Mouse (Mus musculus) ovary, postnatal 36 days (tissue): ENCODE measurements at regions not wholly inside any gene's neighbourhood (a gene's known extent, or its start where the extent isn't known, plus 50 kb on each side); places are given as distances from the start of the nearest gene placed in this dataset.
A peak's percentile ranks its signal among the peaks of the same experiment; 100 is the strongest.

Experiments used
- DNase-seq: peaks from one replicate; pipeline ENCODE4 v3.0.0; 2022; ENCODE audit warnings: low spot score, mixed read lengths

- DNase-seq: no peak
Observed at GRCm38 (mm10) chr10:96724436-96725175, 107.8 kb downstream of the Btg1 start.

- DNase-seq: no peak
Observed at GRCm38 (mm10) chr10:96726801-96727780, 110.3 kb downstream of the Btg1 start.

DNA sequence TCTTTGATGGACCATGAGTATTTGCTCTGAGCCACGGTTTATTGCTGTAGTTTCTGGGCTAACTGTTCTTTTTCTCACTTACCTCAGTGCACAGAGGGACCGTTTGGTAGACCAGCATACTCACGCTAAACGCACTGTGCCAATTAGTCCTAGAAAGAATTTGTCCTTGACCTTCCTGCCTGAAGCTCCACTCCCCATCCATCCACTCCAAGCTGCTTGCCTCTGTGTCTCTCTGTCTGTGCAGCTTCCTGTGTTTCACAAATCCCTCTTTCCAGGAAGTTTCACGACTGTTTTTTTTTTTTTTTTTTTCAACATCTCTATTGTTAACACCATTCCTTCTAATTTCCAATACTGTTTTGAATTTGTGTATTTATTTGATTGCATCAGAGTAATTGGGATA is 116.8 kb downstream of the Btg1 start:
- no peak for DNase-seq

DNA sequence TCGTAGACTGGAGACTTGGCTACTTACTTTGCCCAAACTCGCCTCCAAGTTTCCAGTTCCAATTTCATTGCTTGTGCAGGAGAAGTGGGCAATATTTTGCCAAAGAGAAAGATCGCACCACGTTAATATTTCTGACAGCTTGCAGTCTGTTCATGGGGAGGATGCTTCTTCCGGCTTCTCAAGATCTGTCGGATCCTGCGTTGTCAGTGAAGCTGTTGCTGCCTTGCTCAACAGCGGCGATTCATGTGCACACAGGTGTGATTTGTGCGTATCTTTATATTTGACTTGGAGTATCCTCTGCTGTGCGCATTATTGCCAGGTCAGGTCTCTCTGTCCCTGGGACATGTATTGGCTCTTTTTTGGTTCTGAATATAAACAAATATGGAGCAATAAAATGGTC is 118.3 kb downstream of the Btg1 start:
- DNase-seq: no peak

GRCm38 (mm10) chr10:96735885-96736628 is 119.3 kb downstream of the Btg1 start:
- DNase-seq: no peak

DNA sequence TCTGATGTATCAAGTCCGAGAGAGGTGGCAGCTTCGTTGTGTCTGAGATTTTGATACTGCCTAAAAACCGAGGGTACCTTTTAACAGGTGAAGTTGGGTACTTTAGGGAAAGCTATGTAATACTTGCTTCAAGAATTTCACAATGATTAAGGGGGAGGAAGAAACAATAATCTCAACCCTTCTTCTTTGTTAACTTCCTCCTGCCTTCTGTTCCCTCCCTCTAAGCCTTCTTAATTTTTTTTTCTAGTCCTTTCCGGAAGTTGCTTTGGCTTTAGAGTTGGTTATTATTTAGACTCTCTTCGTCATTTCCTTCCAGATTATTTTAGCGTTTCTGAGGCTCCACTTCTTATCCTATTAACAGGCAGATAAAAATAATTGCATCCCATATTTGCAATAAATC is 121.2 kb downstream of the Btg1 start:
- DNase-seq: no peak

GRCm38 (mm10) chr10:96738606-96739005 is 121.8 kb downstream of the Btg1 start:
- no peak for DNase-seq

DNA sequence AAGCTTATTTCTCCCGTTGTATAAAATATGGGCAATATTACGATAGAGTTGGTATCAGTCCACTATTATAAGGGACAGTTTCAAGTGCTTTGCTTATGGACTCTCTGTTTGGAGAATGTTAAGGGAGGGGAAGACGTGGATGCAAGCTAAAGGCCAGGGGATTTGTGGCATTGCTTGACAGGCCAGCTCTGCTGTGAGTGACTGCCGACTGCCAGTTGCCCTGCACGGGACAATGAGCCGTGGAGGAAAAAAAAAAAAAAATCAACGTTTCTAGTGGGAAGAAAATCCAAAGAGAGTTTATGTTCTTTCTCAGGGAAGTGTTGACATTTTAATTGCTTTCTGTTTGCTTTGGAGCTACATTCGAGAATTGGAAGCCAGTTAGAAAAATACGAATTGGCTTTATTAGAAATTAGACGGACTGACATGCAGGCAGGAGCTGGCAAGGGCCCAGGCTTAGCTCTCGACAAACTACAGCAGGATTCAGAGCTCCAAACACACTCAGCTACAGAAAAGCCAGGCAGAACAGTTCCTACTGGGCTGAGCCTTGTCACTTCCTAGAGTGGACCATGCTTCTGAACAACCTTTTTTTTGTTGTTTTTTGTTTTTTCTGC is 127.5 kb downstream of the Btg1 start:
- DNase-seq: no peak

DNA sequence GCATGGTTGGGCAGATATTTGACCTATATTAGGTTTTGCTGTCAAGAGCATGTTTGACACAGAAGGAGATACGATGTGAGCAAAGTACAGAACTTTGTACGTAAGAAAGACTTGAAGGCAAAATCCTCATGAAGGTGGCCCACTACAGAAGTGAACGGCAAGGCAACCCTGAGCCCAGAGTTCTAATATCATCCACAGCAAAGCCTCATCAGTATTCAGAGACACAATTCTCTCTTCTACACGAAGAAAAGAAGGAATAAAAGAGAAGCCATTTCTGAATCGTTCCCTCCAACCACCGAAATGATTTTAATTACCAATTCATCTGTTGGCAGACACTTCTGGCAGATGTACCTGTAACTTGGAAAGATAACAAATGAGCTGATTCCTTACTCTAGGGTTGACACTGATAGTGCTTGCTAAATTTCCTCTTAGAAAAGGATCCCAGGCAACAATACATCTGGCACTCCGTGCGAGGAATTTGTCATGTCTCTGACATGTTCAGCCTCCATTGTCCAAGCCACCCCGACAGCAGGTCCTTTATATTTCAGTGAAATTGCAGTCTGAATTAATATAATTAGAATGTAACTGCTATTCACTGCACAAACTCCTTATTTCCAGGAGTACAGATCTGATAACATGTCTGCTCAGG is 130.3 kb downstream of the Btg1 start:
- DNase-seq: no peak

- DNase-seq: no peak
Observed at GRCm38 (mm10) chr10:96750861-96751260, 134.1 kb downstream of the Btg1 start.

DNA sequence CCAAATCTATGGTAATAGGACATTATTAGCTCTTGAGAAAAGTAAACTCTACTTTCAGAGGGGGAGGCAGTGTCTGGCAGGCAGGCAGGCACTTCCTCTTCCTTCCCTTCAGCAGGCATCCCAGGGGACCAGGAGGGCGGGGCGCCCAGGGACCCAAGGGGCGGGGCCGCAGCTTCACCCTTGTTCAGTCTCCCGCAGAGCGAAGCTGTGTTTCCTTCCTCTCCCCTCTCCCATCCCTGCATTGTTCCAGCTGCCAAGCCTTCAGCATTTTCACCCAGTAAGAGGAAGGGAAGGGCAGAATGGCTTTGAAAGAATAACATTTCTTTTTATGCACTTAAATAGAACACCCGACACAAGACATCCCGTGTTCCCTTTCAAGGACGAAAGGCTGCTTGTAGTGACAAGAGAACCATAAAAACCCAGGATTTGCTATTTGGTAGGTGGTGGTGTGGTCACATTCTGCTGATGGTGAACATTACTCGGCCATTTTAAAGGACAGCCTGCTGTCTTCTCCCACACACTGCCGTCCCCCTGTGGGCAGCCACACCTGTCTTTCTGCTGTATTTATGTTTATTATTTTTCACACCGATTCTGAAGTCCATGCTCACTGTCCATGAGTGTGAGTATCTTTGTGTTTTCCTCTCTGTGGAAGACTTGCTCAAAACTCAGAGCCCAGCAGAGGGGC is 134.9 kb downstream of the Btg1 start:
- DNase-seq: peak; percentile 89

GRCm38 (mm10) chr10:96752531-96752930 is 135.7 kb downstream of the Btg1 start:
- DNase-seq: no peak

GRCm38 (mm10) chr10:96753521-96753920 is 136.7 kb downstream of the Btg1 start:
- no peak for DNase-seq

- no peak for DNase-seq
Observed at GRCm38 (mm10) chr10:96755674-96756073, 138.9 kb downstream of the Btg1 start.

DNA sequence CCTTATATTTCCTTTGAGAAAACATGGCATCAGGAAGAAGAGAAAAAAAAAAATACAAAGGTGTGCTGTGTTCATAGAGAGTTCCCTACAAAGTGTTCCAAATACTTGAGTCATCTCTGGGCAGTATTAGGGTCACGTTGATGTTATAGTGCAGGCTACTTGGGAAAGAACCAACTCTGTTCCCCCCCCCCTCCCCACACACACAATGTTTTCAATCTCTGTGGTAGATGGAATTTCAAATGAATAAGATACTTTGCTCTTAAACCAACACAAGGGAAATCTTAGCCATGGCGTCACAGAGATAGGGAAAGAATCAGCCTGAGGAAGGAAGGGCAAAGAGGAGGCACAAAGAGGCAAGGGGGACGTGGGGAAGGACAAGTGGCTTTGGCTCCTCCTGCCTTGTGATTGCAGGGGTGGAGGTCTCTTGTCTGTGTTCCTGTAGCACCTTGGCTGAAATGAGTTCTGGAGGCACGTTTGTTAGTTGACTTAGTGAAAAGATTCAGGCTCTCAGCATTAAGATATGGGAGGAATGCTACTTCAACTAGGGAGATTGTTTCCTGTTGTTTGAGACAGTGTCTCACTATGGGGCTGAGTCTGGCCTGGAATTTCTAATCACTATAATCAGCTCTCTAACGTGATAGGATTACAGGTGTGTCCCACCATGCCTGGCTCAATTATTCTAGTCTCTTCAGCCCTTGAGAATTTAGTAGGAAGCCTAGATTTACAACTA is 139.7 kb downstream of the Btg1 start:
- no peak for DNase-seq

- DNase-seq: no peak
Observed at GRCm38 (mm10) chr10:96757311-96757710, 140.5 kb downstream of the Btg1 start.

GRCm38 (mm10) chr10:96761601-96762000 is 144.8 kb downstream of the Btg1 start:
- no peak for DNase-seq

GRCm38 (mm10) chr10:96765626-96766025 is 148.8 kb downstream of the Btg1 start:
- no peak for DNase-seq

GRCm38 (mm10) chr10:96778220-96778619 is 161.4 kb downstream of the Btg1 start:
- no peak for DNase-seq

DNA sequence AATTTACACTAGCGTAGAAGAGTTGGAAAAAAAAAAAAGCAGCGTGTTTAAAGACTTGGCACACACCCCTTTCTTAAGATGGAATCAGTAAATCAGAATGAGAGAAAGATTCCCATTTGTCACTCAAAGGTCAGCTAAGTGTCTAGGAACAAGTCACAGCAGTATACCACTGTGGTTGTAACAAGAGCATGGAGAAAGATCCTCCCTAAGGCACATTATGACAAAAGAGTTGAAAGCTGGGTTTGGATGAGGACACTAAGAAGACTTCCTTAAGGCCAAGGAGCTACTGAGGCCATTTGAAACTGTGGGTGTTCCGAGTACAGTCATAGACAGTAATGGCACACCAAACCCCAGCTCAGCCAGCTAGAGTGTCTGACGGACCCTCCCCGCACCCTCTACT is 167.2 kb downstream of the Btg1 start:
- DNase-seq: no peak
